Mouse (Mus musculus) megakaryocyte-erythroid progenitor cell, adult 5-6 weeks (primary cell): Measurements from ENCODE around the gene Zfp712. TPM values are rescaled to one million over a fixed set of nuclear protein-coding genes. Genes with fewer than 3 reads are reported as not detected.

Experiments used
- ATAC-seq: replicated peaks from 2 replicates; pipeline ENCODE4 v1.8.0; 2016; ENCODE audit warnings: mild to moderate bottlenecking, inconsistent platforms; ENCODE audit not compliant: severe bottlenecking, poor library complexity, low FRiP score, low TSS enrichment
- total RNA-seq, 2 experiments: library from RNA; stranded (forward) in 1 of 2; stranded (reverse) in 1 of 2; fragments of 200-1000, 215-1000 nt in 1 of 2; fragments of >200 nt in 1 of 2; fragmentation: Nextera tagmentation in 1 of 2; gene quantifications; 2 replicates each; pipeline ENCODE4 v1.2.3; 2014 to 2017

Gene Zfp712
- total RNA-seq (2014; fragmentation: Nextera tagmentation) (2.3 and 3.3 TPM in 2 replicates), total RNA-seq (2017) (3.7 and 7.1 TPM in 2 replicates)

GRCm38 (mm10) chr13:67060786-67061358, at the start of gene Zfp712:
TSS of gene Zfp712 (minus strand) at chr13:67061170.
- ATAC-seq = peak; percentile 99

GRCm38 (mm10) chr13:67108821-67109206, 47.8 kb upstream of the Zfp712 start:
- ATAC-seq = peak; percentile 85

GRCm38 (mm10) chr13:67108194-67108820, 47.3 kb upstream of the Zfp712 start, which contains the start of gene Gm28557:
TSS of gene Gm28557 (minus strand) at chr13:67108604.
- ATAC-seq = peak; percentile 98

- no peak for ATAC-seq
Measured at GRCm38 (mm10) chr13:67107681-67108080, 46.7 kb upstream of the Zfp712 start.

- ATAC-seq = no peak
Measured at GRCm38 (mm10) chr13:67097876-67098275, 36.9 kb upstream of the Zfp712 start, which contains the start of gene Zfp708. TSS of gene Zfp708 (minus strand) at chr13:67097976.

GRCm38 (mm10) chr13:67090154-67090553, 29.2 kb upstream of the Zfp712 start:
- no peak for ATAC-seq

- ATAC-seq = no peak
Measured at GRCm38 (mm10) chr13:67081946-67082345, 21.0 kb upstream of the Zfp712 start.

- peak; percentile 96 for ATAC-seq
Measured at GRCm38 (mm10) chr13:67081142-67081713, 20.3 kb upstream of the Zfp712 start.

- ATAC-seq = no peak
Measured at GRCm38 (mm10) chr13:67077244-67077643, 16.3 kb upstream of the Zfp712 start.

- ATAC-seq = no peak
Measured at GRCm38 (mm10) chr13:67072786-67073185, 11.8 kb upstream of the Zfp712 start.

- no peak for ATAC-seq
Measured at GRCm38 (mm10) chr13:67065386-67065785, 4.4 kb upstream of the Zfp712 start.

- no peak for ATAC-seq
Measured at GRCm38 (mm10) chr13:67062427-67062826, 1.5 kb upstream of the Zfp712 start.

GRCm38 (mm10) chr13:67060161-67060785, 697 bp downstream of the Zfp712 start:
- peak; percentile 39 for ATAC-seq

Other genes starting within 250 kb of the Zfp712 start
- 1.8 TPM in 1 of 2 replicates, not detected in the other for gene Gm10767, start 156.3 kb downstream of the Zfp712 start, total RNA-seq (2014; fragmentation: Nextera tagmentation)
- gene Gm10767, start 156.3 kb downstream of the Zfp712 start, total RNA-seq (2017) = 0.52 and 0.57 TPM in 2 replicates
- gene Zfp708, start 36.8 kb upstream of the Zfp712 start, total RNA-seq (2014; fragmentation: Nextera tagmentation) = 3.4 and 6.3 TPM in 2 replicates
- gene Zfp708, start 36.8 kb upstream of the Zfp712 start, total RNA-seq (2017) = 2.0 and 4.7 TPM in 2 replicates
- gene Gm28557, start 47.4 kb upstream of the Zfp712 start, total RNA-seq (2014; fragmentation: Nextera tagmentation) = 3.1 and 6.2 TPM in 2 replicates
- gene Gm28557, start 47.4 kb upstream of the Zfp712 start, total RNA-seq (2017) = 5.3 and 6.3 TPM in 2 replicates
- gene Rslcan18, start 55.1 kb upstream of the Zfp712 start, total RNA-seq (2014; fragmentation: Nextera tagmentation) = 0.22 and 2.1 TPM in 2 replicates
- gene Rslcan18, start 55.1 kb upstream of the Zfp712 start, total RNA-seq (2017) = 0.15 and 0.99 TPM in 2 replicates
- gene Zfp759, start 60.5 kb upstream of the Zfp712 start, total RNA-seq (2014; fragmentation: Nextera tagmentation) = 2.2 and 6.3 TPM in 2 replicates
- 3.7 and 5.6 TPM in 2 replicates for gene Zfp759, start 60.5 kb upstream of the Zfp712 start, total RNA-seq (2017)
- 0.25 and 2.0 TPM in 2 replicates for gene Rsl1, start 112.0 kb upstream of the Zfp712 start, total RNA-seq (2014; fragmentation: Nextera tagmentation)
- gene Rsl1, start 112.0 kb upstream of the Zfp712 start, total RNA-seq (2017) = 1.8 and 5.6 TPM in 2 replicates
- gene Zfp455, start 133.3 kb upstream of the Zfp712 start, total RNA-seq (2014; fragmentation: Nextera tagmentation) = 2.4 and 2.6 TPM in 2 replicates
- gene Zfp455, start 133.3 kb upstream of the Zfp712 start, total RNA-seq (2017) = 0.38 and 2.4 TPM in 2 replicates
- gene Zfp458, start 217.3 kb upstream of the Zfp712 start, total RNA-seq (2014; fragmentation: Nextera tagmentation) = 4.6 and 9.0 TPM in 2 replicates
- 3.1 and 4.4 TPM in 2 replicates for gene Zfp458, start 217.3 kb upstream of the Zfp712 start, total RNA-seq (2017)
- 2.5 and 4.3 TPM in 2 replicates for gene Zfp457, start 245.3 kb upstream of the Zfp712 start, total RNA-seq (2014; fragmentation: Nextera tagmentation)
- gene Zfp457, start 245.3 kb upstream of the Zfp712 start, total RNA-seq (2017) = 1.0 TPM in 1 of 2 replicates, not detected in the other